Mouse (Mus musculus) liver, embryonic 16.5 days (tissue): Measurements from ENCODE around the gene Camsap1. TPM values are rescaled to one million over a fixed set of nuclear protein-coding genes. Genes with fewer than 3 reads are reported as not detected.

Experiments used
- ATAC-seq: fragments of 200-750 bp; cut with Nextera tagmentation; 2 replicates; pipeline ENCODE4 v1.8.0; 2017; ENCODE audit warnings: low read depth, mild to moderate bottlenecking, moderate number of reproducible peaks, moderate library complexity
- H3K27ac ChIP-seq: fragments of 300-500 bp; sonication (generic); 2 replicates; pipeline ENCODE4 v1.5.1; 2014; ENCODE audit warnings: mild to moderate bottlenecking, low read length
- H3K27me3 ChIP-seq: fragments of 300-500 bp; sonication (generic); 2 replicates; pipeline ENCODE4 v1.6.1; 2014; ENCODE audit warnings: low read depth, low read length, mixed read lengths; ENCODE audit not compliant: control insufficient read depth, insufficient read depth
- H3K36me3 ChIP-seq: fragments of 300-500 bp; sonication (generic); 2 replicates; pipeline ENCODE4 v1.6.1; 2014; ENCODE audit warnings: mild to moderate bottlenecking; ENCODE audit not compliant: control insufficient read depth, insufficient read depth
- H3K4me1 ChIP-seq: fragments of 300-500 bp; sonication (generic); 2 replicates; pipeline ENCODE4 v1.6.1; 2014; ENCODE audit warnings: low read depth, low read length, mixed read lengths; ENCODE audit not compliant: control insufficient read depth
- H3K4me2 ChIP-seq: fragments of 300-500 bp; sonication (generic); 2 replicates; pipeline ENCODE4 v1.6.1; 2014; ENCODE audit warnings: low read depth, low read length, mixed read lengths
- H3K4me3 ChIP-seq: fragments of 300-500 bp; sonication (generic); 2 replicates; pipeline ENCODE4 v1.5.1; 2014; ENCODE audit warnings: low read depth, mild to moderate bottlenecking, low read length
- H3K9ac ChIP-seq: fragments of 300-500 bp; sonication (generic); 2 replicates; pipeline ENCODE4 v1.6.1; 2014; ENCODE audit warnings: low read depth, low read length
- H3K9me3 ChIP-seq: fragments of 300-500 bp; sonication (generic); replicated peaks from 2 replicates; pipeline ENCODE4 v1.6.1; 2016; ENCODE audit warnings: low read length; ENCODE audit not compliant: control insufficient read depth
- WGBS: fragments of 180-500 bp; shearing (Covaris S2); extraction: QIAGEN DNeasy Blood & Tissue Kit; methylation state at CpG from one replicate; pipeline ENCODE4 v1.1.7; 2014; ENCODE audit not compliant: insufficient replicate concordance; 5-methylcytosine and 5-hydroxymethylcytosine counted together
- polyA plus RNA-seq: library from polyadenylated mRNA; unstranded; fragments of >200 nt; fragmentation: Nextera tagmentation; extraction: Ambion mirVana; gene quantifications from 2 replicates; pipeline ENCODE4 v1.2.1, GENCODE M21; 2015

Camsap1 gene
- polyA plus RNA-seq, 1 experiment from 2014 or later = 1.8 TPM

DNA sequence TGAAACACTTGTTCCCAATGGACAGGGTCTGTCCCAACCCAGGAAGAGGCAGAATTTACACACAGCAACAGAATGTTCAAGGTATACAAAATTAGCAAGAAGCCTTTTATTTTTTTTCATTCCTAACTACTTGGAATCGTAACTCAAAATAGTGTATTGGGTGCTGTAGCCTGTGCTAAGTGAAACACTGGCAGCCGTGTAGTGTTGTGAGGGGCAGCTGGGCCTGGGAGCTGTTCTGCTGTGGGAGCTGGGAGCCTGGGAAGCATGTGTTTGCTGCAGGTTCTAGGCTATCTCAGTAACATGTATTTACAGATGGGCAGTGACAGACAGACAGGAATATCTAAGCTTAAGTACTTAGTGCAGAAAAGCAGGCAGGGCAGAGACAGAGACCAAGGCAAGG lies 64.7 kb downstream of the Camsap1 start:
- ATAC-seq = no peak
- Histone ChIP-seq H3K27me3 (no peaks in the 10 kb centered on the region), H3K36me3 (no peaks in the 10 kb centered on the region), H3K4me3 (no peak overlapping the region), H3K4me2 (no peak overlapping the region), H3K9ac (no peak overlapping the region), H3K9me3 (no peaks in the 10 kb centered on the region), H3K4me1 (no peaks in the 10 kb centered on the region), H3K27ac (no peak overlapping the region)
- WGBS = 65% methylated on average over 2 of the region's 2 CpGs

- no peak for ATAC-seq
- Histone ChIP-seq H3K9me3 (no peaks in the 10 kb centered on the region), H3K4me1 (no peaks in the 10 kb centered on the region), H3K9ac (no peak overlapping the region), H3K4me2 (no peak overlapping the region), H3K4me3 (no peak overlapping the region), H3K36me3 (no peaks in the 10 kb centered on the region), H3K27ac (no peak overlapping the region), H3K27me3 (no peaks in the 10 kb centered on the region)
- WGBS = 58% methylated on average over 5 of the region's 5 CpGs
Observed at GRCm38 (mm10) chr2:25914821-25915220, 68.3 kb downstream of the Camsap1 start.

- no peaks in the 10 kb centered on the region for H3K27me3 ChIP-seq
- no peak for ATAC-seq
- H3K4me3 ChIP-seq = no peak overlapping the region
- no peak overlapping the region for H3K9ac ChIP-seq
- no peaks in the 10 kb centered on the region for H3K9me3 ChIP-seq
- WGBS = 51% methylated on average over 4 of the region's 4 CpGs
- H3K36me3 ChIP-seq = no peaks in the 10 kb centered on the region
- no peak overlapping the region for H3K27ac ChIP-seq
- H3K4me2 ChIP-seq = no peak overlapping the region
- H3K4me1 ChIP-seq = no peaks in the 10 kb centered on the region
Observed at GRCm38 (mm10) chr2:25914201-25914600, 68.9 kb downstream of the Camsap1 start.

DNA sequence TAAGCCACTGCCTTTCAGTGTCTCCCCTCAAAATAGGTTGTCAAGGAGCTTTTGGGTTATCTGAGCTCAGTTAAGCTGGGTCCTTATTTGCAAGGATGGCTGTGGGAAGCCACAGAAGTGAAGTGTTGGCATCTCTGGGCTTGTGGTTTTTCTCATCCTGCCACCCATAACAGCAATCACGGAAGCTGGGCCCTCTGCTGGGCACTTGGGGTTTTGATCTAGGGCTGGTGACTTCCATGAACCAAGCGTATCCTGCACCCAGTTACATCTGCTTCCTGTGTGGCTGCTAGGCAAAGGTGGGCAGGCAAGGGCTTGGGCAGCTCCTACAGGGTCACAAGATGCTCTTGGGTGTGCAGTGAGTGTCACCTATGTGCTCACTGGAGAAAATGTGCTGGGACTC lies 69.8 kb downstream of the Camsap1 start:
- Histone ChIP-seq H3K4me1 (no peaks in the 10 kb centered on the region), H3K27me3 (no peaks in the 10 kb centered on the region), H3K27ac (no peak overlapping the region), H3K36me3 (no peaks in the 10 kb centered on the region), H3K9ac (no peak overlapping the region), H3K9me3 (no peaks in the 10 kb centered on the region), H3K4me3 (no peak overlapping the region), H3K4me2 (no peak overlapping the region)
- no peak for ATAC-seq
- WGBS = 7% methylated on average over 2 of the region's 2 CpGs

DNA sequence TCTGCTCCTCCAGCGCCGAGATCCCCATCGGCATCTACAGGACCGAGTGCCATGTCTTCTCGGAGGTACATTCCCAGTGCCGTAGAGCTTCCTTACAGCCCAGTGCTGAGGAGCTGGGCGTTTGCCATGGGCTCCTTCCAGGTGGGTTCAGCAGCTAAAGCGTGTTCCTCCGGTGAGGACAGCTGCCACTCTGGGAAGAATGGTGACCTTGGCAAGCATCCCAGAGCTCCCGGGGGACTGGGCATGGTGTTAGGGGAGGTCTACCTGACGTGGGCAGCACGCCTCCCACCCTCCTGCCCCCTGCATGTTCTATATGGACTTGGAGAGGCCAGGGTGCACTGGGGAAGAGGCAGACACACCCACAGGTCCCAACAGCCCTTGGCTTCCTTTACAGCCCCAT lies 73.2 kb downstream of the Camsap1 start:
- no peaks in the 10 kb centered on the region for H3K4me1 ChIP-seq
- no peaks in the 10 kb centered on the region for H3K36me3 ChIP-seq
- no peaks in the 10 kb centered on the region for H3K9me3 ChIP-seq
- WGBS = 66% methylated on average over 12 of the region's 12 CpGs
- no peak overlapping the region for H3K4me2 ChIP-seq
- H3K27me3 ChIP-seq = no peaks in the 10 kb centered on the region
- no peak for ATAC-seq
- H3K9ac ChIP-seq = no peak overlapping the region
- H3K27ac ChIP-seq = no peak overlapping the region
- H3K4me3 ChIP-seq = no peak overlapping the region

GRCm38 (mm10) chr2:25898970-25899369 lies 84.1 kb downstream of the Camsap1 start:
- no peak for ATAC-seq

DNA sequence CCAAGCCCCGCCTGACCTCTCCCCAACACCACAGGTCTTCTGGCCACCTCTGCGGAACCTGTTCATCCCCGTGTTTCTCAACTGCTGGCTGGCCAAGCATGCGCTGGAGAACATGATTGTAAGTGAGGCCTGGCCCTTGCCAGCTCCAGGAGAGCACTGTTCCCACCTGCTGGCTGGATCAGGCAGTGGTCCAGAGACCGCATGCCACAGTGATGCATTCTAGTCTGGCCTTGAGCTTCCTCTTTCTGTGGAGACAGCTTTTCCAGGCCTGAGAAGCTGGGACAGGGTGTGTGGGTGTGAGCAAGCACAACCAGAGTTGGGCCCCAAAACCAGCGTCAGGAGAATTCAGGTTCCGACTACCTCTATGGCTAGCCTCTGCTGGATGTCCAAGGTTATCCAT lies 90.6 kb downstream of the Camsap1 start:
- Histone ChIP-seq H3K4me2 (no peak overlapping the region), H3K4me1 (peaks cover 5% of the 10 kb centered on the region), H3K9me3 (no peaks in the 10 kb centered on the region), H3K27me3 (no peaks in the 10 kb centered on the region), H3K9ac (no peak overlapping the region), H3K4me3 (no peak overlapping the region), H3K36me3 (no peaks in the 10 kb centered on the region), H3K27ac (no peak overlapping the region)
- WGBS = 57% methylated on average over 7 of the region's 7 CpGs
- no peak for ATAC-seq

More at GRCm38 (mm10) chr2:25898970-25899369, 84.1 kb downstream of the Camsap1 start:
- Histone ChIP-seq H3K4me3 (no peak overlapping the region), H3K9me3 (no peaks in the 10 kb centered on the region), H3K4me2 (no peak overlapping the region), H3K27me3 (no peaks in the 10 kb centered on the region), H3K36me3 (no peaks in the 10 kb centered on the region), H3K27ac (no peak overlapping the region), H3K4me1 (no peaks in the 10 kb centered on the region), H3K9ac (no peak overlapping the region)
- 55% methylated on average over 9 of the region's 9 CpGs for WGBS

DNA sequence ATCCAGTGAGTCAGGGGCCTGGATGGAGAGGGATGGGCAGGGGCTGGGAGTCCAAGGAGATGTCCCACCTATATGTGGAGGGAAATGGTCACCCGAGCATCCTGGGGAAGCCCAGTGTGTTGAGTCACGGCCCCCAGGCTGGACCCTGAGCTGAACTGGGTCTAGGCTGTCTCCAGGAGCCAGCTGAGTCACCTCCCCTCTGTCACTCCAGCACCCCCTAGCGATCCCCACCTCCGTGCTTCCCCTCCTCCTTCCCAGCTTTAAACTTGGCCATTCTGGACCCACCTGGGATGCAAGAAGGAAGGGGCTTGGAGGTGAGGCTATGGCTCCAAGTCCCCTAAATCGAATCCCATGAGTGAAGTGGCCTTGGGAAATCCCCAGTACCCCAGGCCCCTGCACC lies 94.9 kb downstream of the Camsap1 start:
- H3K36me3 ChIP-seq = no peaks in the 10 kb centered on the region
- H3K27me3 ChIP-seq = no peaks in the 10 kb centered on the region
- H3K9ac ChIP-seq = no peak overlapping the region
- H3K4me2 ChIP-seq = no peak overlapping the region
- ATAC-seq = no peak
- peaks cover 11% of the 10 kb centered on the region for H3K4me1 ChIP-seq
- WGBS = 34% methylated on average over 5 of the region's 5 CpGs
- no peak overlapping the region for H3K4me3 ChIP-seq
- no peak overlapping the region for H3K27ac ChIP-seq
- no peaks in the 10 kb centered on the region for H3K9me3 ChIP-seq

- Histone ChIP-seq H3K4me3 (no peak overlapping the region), H3K27ac (no peak overlapping the region), H3K4me1 (peaks cover 11% of the 10 kb centered on the region), H3K36me3 (no peaks in the 10 kb centered on the region), H3K4me2 (no peak overlapping the region), H3K9me3 (no peaks in the 10 kb centered on the region), H3K27me3 (no peaks in the 10 kb centered on the region), H3K9ac (no peak overlapping the region)
- 32% methylated on average over 8 of the region's 8 CpGs for WGBS
- peak; percentile 63 for ATAC-seq
Observed at GRCm38 (mm10) chr2:25887226-25887625, 95.9 kb downstream of the Camsap1 start.

- peaks cover 11% of the 10 kb centered on the region for H3K4me1 ChIP-seq
- H3K9me3 ChIP-seq = no peaks in the 10 kb centered on the region
- WGBS = 64% methylated on average over 3 of the region's 3 CpGs
- H3K27me3 ChIP-seq = no peaks in the 10 kb centered on the region
- H3K4me2 ChIP-seq = no peak overlapping the region
- no peak overlapping the region for H3K4me3 ChIP-seq
- H3K9ac ChIP-seq = no peak overlapping the region
- no peaks in the 10 kb centered on the region for H3K36me3 ChIP-seq
- ATAC-seq = no peak
- H3K27ac ChIP-seq = no peak overlapping the region
Observed at GRCm38 (mm10) chr2:25884756-25885155, 98.3 kb downstream of the Camsap1 start.
